Mouse (Mus musculus) liver, embryonic 14.5 days (tissue): ENCODE data around the gene Hmces.

Source experiments
- CTCF ChIP-seq: IDR thresholded peaks from 2 replicates; pipeline ENCODE4 v1.5.1; 2016; ENCODE audit warnings: antibody characterized with exemption, low read depth, control low read depth
- EP300 ChIP-seq: IDR thresholded peaks from 2 replicates; pipeline ENCODE4 v1.6.1; 2016; ENCODE audit warnings: antibody characterized with exemption, low read depth

- TF ChIP-seq CTCF: no peak
- no peak for TF ChIP-seq EP300
These were observed 46.5 kb upstream of the Hmces start for GRCm38 (mm10) chr6:87867256-87867655.
